Mouse (Mus musculus): ENCODE results near the gene Mrps18b.

Gene Mrps18b

GRCm38 (mm10) chr17:35918276-35919059 is 2.3 kb upstream of the Mrps18b start:
- no peak for DNase-seq (ENCODE audit: low spot score)

GRCm38 (mm10) chr17:35917463-35918251 is 1.5 kb upstream of the Mrps18b start:
- DNase-seq (ENCODE audit: low spot score): no peak

GRCm38 (mm10) chr17:35917143-35917462 is 914 bp upstream of the Mrps18b start:
- DNase-seq (ENCODE audit: low spot score): no peak

GRCm38 (mm10) chr17:35915538-35916296 is 472 bp downstream of the Mrps18b start:
- no peak for DNase-seq (ENCODE audit: low spot score)

- no peak for DNase-seq (ENCODE audit: low spot score)
These were observed 1.2 kb downstream of the Mrps18b start for GRCm38 (mm10) chr17:35914975-35915374.

DNA sequence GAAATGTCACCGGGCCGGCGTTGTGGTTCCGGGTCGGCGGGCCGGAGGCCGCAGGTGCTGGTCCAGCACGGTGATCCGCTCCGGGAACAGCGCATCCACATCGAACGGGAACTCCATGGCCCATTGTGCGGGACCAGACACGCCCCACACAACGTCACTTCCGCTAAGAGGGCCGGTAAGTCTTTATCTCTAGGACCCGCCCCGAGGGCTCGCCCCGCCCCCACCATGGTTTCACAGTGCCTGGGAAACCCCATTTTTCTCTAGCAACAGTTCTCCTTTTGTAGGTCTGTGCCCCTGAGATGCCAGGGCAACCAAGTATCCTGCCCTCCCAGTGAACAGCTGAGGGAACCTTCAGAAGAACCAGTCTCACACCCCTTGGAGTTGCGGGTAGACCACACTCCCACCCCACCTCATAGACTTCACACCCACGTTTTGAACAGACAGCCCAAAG is 6.2 kb downstream of the Mrps18b start, which contains the start of gene Atat1:
Gene Atat1 (minus strand): TSS at position 157 of the 451 bp plus-strand sequence.
- DNase-seq (ENCODE audit: low spot score): peak; percentile 93

- no peak for DNase-seq (ENCODE audit: low spot score)
These were observed 6.8 kb downstream of the Mrps18b start for GRCm38 (mm10) chr17:35909186-35909918.

GRCm38 (mm10) chr17:35907609-35908008 is 8.6 kb downstream of the Mrps18b start:
- no peak for DNase-seq (ENCODE audit: low spot score)

- DNase-seq (ENCODE audit: low spot score): no peak
These were observed 10.6 kb downstream of the Mrps18b start for GRCm38 (mm10) chr17:35905587-35905986.

DNA sequence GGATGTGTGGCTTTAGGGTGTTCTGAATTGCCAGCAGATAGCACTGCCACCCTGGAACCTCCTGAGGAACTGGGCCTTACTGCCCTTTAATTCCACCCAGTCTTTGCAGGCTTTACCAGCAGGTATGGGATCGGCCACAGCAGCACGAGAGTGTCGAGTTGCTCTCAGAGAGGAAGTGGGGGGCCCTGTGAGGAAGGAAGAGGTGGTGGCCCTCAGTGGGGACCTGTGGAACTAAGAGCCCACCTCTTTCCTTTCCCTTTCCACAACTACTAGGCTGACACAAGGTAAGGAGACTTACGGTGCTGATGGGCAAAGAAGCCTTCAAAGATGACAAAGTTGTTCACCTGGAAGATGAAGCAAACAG is 12.2 kb downstream of the Mrps18b start:
- no peak for DNase-seq (ENCODE audit: low spot score)

- DNase-seq (ENCODE audit: low spot score): no peak
These were observed 12.7 kb downstream of the Mrps18b start for GRCm38 (mm10) chr17:35903343-35903991.

- DNase-seq (ENCODE audit: low spot score): no peak
These were observed 15.6 kb downstream of the Mrps18b start for GRCm38 (mm10) chr17:35900636-35901035.

DNA sequence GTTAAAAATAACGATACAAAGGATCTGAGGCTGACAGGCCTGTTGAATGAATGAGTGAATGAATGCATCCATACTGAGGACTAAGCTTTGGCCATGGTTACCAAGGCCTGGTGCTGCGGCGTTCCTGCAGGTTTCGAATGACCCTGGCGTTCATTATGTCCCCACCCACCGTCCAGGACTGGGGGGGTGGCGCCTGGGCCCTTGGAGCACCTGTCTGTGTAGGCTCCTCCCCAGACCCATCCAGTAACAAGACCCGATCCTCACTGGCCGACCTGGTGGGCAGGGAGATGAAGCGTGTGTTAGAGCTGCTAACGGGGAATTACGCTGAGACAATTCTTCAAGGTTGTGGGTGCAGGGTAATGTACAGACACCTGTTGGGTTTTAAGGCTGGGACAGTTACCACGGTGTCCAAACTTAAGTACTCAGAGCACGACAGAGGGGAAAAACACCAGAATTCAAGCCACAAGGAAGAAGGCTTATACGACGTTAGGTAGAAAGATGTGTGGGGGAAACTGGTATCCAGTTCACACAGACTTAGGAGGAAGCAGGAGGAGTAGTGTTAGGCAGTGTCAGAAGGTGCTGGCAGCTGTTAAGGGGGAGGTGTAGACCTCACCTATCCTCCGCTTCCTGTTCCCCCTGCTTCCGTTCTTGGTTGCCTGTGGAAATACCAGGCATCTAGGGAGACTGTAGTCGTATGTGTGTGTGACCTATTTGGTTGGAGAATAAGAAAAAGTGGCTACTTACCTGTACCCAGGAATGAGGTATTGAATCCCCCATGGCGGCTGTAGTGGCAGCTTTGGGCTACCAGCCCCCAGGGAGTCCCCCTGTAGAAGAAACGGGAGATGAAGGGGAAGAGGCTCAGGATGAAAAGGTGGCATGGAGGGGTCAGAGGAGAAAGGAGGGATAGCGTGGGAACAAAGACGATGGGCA is 18.3 kb downstream of the Mrps18b start:
- DNase-seq (ENCODE audit: low spot score): no peak

DNA sequence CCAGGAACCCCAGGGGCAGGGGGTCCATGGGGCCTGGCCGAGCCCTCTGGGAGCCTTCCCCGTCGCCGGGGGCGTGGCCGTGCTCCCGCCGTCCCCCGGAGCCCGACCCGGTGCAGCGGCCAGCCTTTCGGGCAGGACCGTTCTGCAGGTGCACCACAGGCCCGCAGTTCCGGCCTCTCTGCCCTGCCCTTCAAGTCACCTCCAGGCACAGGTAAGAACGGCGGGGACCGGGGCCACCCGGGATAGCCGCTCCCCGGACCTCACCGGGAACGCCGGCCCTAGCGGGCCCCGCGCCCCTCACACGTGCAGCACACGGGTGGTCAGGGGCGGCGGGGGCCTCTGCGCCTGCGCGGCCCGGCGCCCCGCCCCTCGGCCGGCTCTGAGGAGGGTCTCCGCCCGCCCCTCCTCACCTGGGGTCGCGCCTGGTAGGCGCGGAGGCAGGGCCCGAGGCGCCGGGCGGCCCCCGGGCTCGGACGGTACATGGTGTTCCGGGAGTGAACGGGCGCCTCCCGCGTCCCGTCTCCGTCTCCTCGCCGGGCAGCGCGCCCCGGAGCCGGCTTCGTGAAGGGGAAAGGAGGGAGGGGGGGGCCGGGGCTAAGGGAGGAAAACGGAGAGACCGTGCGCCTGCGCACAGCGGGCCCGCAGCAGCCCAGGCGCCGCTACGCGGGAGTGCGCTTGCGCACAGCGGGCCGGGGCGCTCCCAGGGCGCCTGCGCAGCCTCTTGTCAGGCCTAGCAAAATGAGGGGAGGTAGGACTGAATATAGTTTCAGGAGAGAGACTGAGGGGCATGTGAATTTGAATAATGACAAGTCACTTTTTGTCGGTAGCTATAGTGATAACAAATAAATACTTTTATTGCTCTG is 19.2 kb downstream of the Mrps18b start, which contains the start of gene 2310061I04Rik:
Gene 2310061I04Rik (minus strand): TSS at position 651 of the 863 bp plus-strand sequence.
- peak; percentile 93 for DNase-seq (ENCODE audit: low spot score)

- DNase-seq (ENCODE audit: low spot score): no peak
These were observed 28.5 kb downstream of the Mrps18b start for GRCm38 (mm10) chr17:35887725-35888124.

GRCm38 (mm10) chr17:35883777-35884176 is 32.4 kb downstream of the Mrps18b start:
- DNase-seq (ENCODE audit: low spot score): no peak

- no peak for DNase-seq (ENCODE audit: low spot score)
These were observed 33.3 kb downstream of the Mrps18b start for GRCm38 (mm10) chr17:35882924-35883323.

DNA sequence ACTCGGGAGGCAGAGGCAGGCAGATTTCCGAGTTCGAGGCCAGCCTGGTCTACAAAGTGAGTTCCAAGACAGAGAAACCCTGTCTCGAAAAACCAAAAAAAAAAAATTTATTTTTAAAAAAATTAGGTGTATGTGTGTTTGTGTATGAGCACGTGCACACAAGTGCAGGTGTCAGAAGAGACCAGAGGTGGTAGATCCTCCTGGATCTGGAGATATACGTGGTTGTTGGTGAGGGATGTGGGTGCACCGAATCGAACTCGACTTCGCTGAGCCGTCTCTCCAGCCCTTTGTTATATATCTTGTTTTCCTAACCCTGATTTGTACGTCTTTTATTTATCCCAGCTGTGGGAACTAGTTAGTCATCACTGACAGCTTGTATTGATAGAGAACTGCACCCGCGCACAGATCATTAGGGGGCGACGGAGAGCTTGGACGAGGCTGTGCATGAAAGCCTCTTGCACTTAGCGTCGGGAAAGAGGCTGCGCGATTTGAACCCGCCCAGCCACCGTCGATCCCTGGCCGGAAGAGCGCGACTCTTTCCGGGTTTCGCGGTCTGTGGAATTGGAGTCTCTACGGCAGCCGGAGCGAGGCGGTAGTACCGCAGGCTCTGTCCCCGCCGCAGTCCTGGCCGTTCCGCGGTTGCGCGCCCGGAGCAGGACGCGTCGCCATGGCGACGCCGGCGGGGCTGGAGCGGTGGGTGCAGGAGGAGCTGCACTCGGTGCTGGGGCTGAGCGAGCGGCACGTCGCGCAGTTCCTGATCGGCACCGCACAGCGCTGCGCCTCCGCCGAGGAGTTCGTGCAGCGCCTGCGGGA is 36.7 kb downstream of the Mrps18b start, which contains the start of gene Dhx16:
Gene Dhx16 (plus strand): TSS at position 575 of the 813 bp plus-strand sequence.
- peak; percentile 93 for DNase-seq (ENCODE audit: low spot score)

All from ovary, postnatal 36 days (tissue).